Mouse (Mus musculus) thymus, postnatal 36 days (tissue): ENCODE measurements around the gene B3glct.

Experiments
- DNase-seq, 2 experiments: peaks; one replicate each; pipeline ENCODE4 v3.0.0; 2022; ENCODE audit warnings: mixed read lengths in 2 of 2

Gene B3glct

GRCm38 (mm10) chr5:149678100-149678989, at the start of gene B3glct:
Gene B3glct, plus strand, starts transcription at chr5:149678230.
- DNase-seq, result peak; percentile 88 to 89

DNA sequence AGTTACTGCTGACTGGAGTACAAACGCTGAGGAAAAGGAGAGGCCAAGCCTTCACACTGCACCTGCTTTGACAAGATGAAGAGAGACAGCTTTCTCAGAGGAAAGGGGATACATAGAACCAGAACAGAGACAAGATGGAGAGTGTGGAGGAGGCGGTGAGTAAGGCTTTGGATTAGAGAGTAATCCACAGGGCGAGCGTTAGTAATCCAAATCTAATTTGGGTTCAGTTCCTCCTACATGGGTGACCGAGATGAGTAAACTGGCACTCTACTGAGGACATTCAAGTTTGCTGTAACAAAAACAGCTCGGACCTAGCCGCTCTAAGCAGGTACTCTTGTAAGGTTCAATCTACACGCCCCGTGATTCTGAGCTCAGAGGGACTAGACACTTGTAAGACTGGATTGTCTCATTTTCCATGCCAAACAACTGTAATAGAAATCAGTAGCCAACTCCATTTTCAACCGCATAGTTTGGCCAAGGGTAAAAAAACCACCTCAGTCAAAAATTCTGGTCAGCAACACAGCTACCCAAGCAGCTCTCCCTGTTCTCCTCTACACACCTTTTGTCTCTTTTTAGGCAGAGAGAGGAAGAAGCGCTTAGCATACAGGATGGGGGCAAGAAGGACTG, 43.5 kb upstream of the B3glct start:
- no peak for DNase-seq

- no peak for DNase-seq
Measured at GRCm38 (mm10) chr5:149635556-149635955, 42.5 kb upstream of the B3glct start.

GRCm38 (mm10) chr5:149636075-149636920, 41.7 kb upstream of the B3glct start, which contains the start of gene Hsph1:
Gene Hsph1, minus strand, starts transcription at chr5:149636376.
- peak; percentile 96 to 98 for DNase-seq

GRCm38 (mm10) chr5:149637306-149637705, 40.7 kb upstream of the B3glct start:
- no peak for DNase-seq

GRCm38 (mm10) chr5:149641277-149641892, 36.6 kb upstream of the B3glct start:
- DNase-seq, result no peak

GRCm38 (mm10) chr5:149642366-149642765, 35.7 kb upstream of the B3glct start:
- no peak for DNase-seq

DNA sequence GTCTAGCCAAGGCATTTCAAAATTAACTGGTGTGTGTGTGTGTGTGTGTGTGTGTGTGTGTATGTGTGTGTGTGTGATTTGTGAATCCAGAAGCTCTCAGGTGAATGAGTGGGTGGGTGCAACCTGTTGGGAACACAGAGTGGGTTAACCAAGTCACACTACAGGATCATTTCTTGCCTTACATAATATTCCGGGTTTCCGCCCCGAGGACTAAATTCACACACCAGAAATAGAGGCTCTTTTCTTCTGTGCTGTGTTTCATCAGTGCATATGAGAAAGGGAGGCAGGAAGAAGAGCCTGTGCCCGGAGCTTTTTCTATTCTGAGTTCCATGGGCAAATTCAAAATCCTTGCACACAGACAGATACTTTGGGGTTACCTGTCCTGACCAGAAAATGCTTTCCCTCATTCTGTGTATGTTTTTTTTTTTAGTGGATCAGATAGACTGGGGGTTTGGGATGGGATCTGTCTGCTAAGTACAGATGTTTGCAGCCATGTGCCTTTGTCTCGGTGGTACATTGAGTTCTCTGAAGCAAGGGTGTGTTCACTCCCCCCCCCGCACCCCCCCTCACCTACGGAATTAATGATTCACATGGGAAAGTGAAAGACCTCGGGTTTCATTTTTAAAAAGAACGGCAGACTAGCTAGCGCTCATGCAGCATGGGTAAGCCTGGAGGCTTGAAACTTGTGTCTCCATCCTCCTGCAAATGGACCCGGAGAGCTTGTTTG, 35.1 kb upstream of the B3glct start:
- no peak for DNase-seq

DNA sequence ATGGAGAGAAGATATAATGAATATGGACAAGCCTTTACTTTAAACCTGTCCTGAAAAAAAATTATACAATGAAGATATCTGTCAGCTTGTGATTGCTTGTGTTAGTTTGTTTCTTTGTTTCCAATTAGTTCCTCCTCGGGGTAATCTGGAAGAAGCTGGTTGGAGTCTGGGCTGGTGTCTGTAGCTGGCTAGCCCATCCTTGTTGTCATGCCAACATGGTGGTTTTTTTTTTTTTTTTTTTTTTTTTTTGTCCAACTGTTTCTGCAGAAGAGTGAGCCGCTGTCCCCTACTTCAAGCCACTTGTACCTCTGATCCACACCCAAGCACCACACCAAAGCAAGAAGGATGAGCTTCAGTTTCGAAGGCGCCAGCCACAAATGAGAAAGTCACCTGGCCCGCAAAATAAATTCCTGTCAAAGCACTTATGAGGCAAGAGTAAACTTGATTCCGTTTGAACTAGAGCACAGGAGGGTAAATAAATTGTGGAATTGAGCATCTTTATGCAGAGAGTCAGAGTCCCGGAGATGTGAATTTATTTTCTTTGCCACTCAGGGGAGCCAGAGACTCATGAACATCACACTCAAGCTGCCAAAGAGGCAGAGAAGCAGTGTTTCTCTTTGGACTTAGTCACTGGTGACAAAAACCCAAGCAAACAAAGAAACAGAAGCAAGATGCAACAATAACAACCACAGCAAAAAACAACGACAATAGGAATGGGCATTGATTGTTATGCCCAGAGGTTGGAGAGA, 30.5 kb upstream of the B3glct start:
- DNase-seq, result no peak

GRCm38 (mm10) chr5:149648196-149648595, 29.8 kb upstream of the B3glct start:
- DNase-seq, result no peak

DNA sequence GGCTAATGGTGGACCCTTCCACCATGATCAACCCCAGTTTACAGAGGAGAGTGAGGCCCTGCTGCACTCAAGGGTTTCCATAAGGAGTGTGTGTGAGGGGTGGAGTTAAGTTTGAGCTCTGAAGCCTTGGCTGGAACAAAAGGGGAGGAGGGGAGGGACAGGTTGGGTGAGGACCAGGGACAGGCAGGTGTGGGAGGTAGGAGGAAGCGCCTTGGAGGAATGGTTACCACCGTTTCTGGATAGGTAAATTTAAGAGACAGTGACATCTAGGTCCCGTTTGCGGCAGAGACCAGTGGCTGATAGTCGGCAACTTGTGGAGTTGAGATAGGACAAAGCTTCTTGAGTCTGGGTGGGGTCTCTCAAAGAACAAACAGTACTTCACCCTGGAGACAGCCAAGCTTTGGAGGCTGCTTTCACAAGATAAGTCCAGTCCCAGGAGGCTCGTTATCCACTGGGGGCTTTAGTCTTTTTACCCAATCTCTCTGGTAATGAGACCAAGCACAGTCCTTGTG, 29.1 kb upstream of the B3glct start:
- no peak for DNase-seq

DNA sequence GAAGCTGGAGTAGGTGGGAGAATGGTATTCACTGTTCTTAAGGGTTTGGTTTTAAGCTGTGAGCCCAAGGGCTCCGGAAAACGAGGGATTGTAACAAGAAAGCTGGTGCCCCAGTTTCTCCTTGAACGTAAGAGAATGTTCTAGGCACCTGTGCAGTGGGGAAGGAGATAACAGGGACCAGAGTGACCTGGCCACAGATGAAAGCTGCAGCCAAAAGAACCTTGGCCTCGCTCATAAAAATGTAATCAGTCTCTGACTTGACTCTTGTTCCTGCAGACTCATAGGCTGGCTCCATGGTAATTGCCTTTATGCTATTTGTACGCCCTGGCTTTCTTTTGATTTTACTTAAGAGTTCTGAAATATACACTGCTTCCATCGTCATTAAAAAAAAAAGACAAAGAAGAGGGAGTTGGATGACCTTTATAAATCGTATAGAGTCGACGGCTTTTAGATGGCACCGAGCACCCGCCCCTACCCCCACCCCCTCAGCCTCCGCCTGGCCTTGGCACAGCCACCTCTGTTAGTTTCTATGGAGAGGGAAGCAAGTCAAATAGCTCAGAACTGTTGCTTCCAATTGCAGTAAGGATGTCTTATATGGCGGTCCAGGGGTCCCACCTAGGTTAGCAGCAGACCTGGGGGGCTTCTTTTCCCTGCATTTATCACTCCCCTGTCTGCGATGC, 28.4 kb upstream of the B3glct start:
- DNase-seq, result no peak

- no peak for DNase-seq
Measured at GRCm38 (mm10) chr5:149650179-149650553, 27.9 kb upstream of the B3glct start.

- no peak for DNase-seq
Measured at GRCm38 (mm10) chr5:149655636-149656035, 22.4 kb upstream of the B3glct start.

- no peak for DNase-seq
Measured at GRCm38 (mm10) chr5:149658022-149658421, 20.0 kb upstream of the B3glct start.

- no peak for DNase-seq
Measured at GRCm38 (mm10) chr5:149658741-149659413, 19.2 kb upstream of the B3glct start.

- no peak for DNase-seq
Measured at GRCm38 (mm10) chr5:149659414-149659780, 18.6 kb upstream of the B3glct start.

DNA sequence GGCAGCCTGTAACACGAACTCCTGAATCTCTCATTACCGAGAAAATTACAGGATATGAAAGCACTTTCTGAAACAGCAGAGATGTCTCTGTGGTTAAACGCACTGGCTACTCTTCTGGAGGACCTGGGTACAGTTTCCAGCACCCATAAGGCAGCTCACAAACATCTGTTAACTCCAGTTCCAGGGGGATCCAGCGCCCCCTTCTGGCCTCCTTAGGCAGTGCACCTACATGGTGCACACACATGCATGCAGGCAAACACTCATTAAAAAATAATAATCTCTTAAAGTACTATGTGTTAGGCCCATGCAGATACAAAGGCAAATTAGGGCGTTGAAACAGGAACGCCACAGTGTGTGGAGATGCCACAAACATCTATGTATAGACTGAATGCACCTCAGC, 16.6 kb upstream of the B3glct start:
- no peak for DNase-seq

DNA sequence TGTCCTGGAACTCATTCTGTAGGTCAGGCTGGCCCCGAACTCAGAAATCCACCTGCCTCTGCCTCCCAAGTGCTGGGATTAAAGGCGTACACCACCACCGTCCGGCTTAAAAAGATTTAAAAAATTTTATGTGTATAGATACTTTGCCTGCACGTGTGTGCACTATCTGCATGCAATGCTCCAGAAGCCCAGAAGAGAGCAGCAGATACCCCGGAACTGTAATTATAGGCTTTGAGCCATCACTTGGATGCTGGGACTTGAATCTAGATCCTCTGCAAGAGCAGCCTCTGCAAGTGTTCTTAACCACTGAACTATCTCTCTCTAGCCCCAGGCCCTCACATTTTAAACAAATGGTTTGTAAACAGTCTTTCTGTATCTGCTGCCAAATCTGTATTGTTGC, 15.1 kb upstream of the B3glct start:
- DNase-seq, result no peak

DNA sequence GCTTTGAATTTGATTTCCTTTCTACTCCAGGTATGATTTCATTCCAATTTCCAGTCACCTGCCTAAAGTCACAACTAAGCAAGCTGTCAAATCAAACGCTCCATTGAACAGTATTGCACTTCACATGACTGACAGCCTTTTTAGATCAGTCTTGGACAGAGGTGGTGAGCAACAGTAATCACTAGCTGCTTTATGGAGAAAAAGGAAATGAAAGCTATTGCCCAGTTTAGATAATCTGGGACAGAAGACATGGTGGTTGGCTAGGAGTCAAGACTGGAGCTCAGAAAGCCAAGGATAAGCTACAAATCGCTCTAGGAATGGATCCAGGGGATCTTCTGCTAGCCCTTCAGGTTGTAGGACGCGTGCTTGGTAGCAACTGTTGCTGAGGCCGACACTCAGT, 14.6 kb upstream of the B3glct start:
- DNase-seq, result no peak
